Mouse (Mus musculus): ENCODE data around the gene Flot2. TPM values are rescaled to one million over a fixed set of nuclear protein-coding genes. Genes with fewer than 3 reads are reported as not detected.

Gene Flot2
- polyA plus RNA-seq, 1 experiment from 2014 or later = 56.2 TPM

- 86% methylated on average over 4 of the region's 4 CpGs for WGBS
These were observed 49.3 kb downstream of the Flot2 start for GRCm38 (mm10) chr11:78086925-78087479.

GRCm38 (mm10) chr11:78087756-78088281 lies 50.1 kb downstream of the Flot2 start:
- no peaks in the 10 kb centered on the region for H3K36me3 ChIP-seq (ENCODE audit: control insufficient read depth, insufficient read depth, low read length)
- DNase-seq (ENCODE audit: low spot score) = no peak
- no peak overlapping the region for H3K9ac ChIP-seq (ENCODE audit: low read length)
- ATAC-seq = no peak
- H3K4me3 ChIP-seq (ENCODE audit: low read depth, low read length) = no peak overlapping the region
- H3K27me3 ChIP-seq (replicated peaks; ENCODE audit: control insufficient read depth, insufficient read depth, low read length) = no peaks in the 10 kb centered on the region
- no peak overlapping the region for H3K4me2 ChIP-seq (ENCODE audit: low read length)
- H3K4me1 ChIP-seq (ENCODE audit: control insufficient read depth, insufficient read depth, low read length) = no peaks in the 10 kb centered on the region
- 85% methylated on average over 5 of the region's 5 CpGs for WGBS
- H3K27ac ChIP-seq (ENCODE audit: low read depth, low read length) = no peak overlapping the region
- H3K9me3 ChIP-seq (replicated peaks; ENCODE audit: control insufficient read depth, low read length) = no peaks in the 10 kb centered on the region

More at GRCm38 (mm10) chr11:78086925-78087479, 49.3 kb downstream of the Flot2 start:
- H3K36me3 ChIP-seq (ENCODE audit: control insufficient read depth, insufficient read depth, low read length) = no peaks in the 10 kb centered on the region
- DNase-seq (ENCODE audit: low spot score) (no peak), ATAC-seq (no peak)
- no peak overlapping the region for H3K4me3 ChIP-seq (ENCODE audit: low read depth, low read length)
- no peaks in the 10 kb centered on the region for H3K27me3 ChIP-seq (replicated peaks; ENCODE audit: control insufficient read depth, insufficient read depth, low read length)
- no peak overlapping the region for H3K27ac ChIP-seq (ENCODE audit: low read depth, low read length)
- H3K4me2 ChIP-seq (ENCODE audit: low read length) = no peak overlapping the region
- no peaks in the 10 kb centered on the region for H3K4me1 ChIP-seq (ENCODE audit: control insufficient read depth, insufficient read depth, low read length)
- H3K9ac ChIP-seq (ENCODE audit: low read length) = no peak overlapping the region
- no peaks in the 10 kb centered on the region for H3K9me3 ChIP-seq (replicated peaks; ENCODE audit: control insufficient read depth, low read length)

GRCm38 (mm10) chr11:78094137-78094503 lies 56.4 kb downstream of the Flot2 start:
- Histone ChIP-seq H3K27ac (ENCODE audit: low read depth, low read length) (peak overlapping the region; percentile 64; the same call in 1 of the 2 replicates), H3K4me1 (ENCODE audit: control insufficient read depth, insufficient read depth, low read length) (peaks cover 15% of the 10 kb centered on the region), H3K9ac (ENCODE audit: low read length) (peak overlapping the region; percentile 89), H3K27me3 (replicated peaks; ENCODE audit: control insufficient read depth, insufficient read depth, low read length) (no peaks in the 10 kb centered on the region), H3K36me3 (ENCODE audit: control insufficient read depth, insufficient read depth, low read length) (no peaks in the 10 kb centered on the region), H3K4me3 (ENCODE audit: low read depth, low read length) (peak overlapping the region; percentile 83), H3K9me3 (replicated peaks; ENCODE audit: control insufficient read depth, low read length) (no peaks in the 10 kb centered on the region), H3K4me2 (ENCODE audit: low read length) (peak overlapping the region; percentile 78)
- DNase-seq (ENCODE audit: low spot score) (no peak), ATAC-seq (peak; percentile 32; the same call in 1 of the 2 replicates)
- WGBS = 60% methylated on average over 11 of the region's 11 CpGs

GRCm38 (mm10) chr11:78094504-78095143 lies 56.9 kb downstream of the Flot2 start, which contains the start of gene Fam222b:
TSS of gene Fam222b (plus strand) at chr11:78094660.
- Histone ChIP-seq H3K9me3 (replicated peaks; ENCODE audit: control insufficient read depth, low read length) (no peaks in the 10 kb centered on the region), H3K27ac (ENCODE audit: low read depth, low read length) (peak within 1 kb of the TSS; percentile 64), H3K4me3 (ENCODE audit: low read depth, low read length) (peak within 1 kb of the TSS; percentile 83), H3K4me2 (ENCODE audit: low read length) (peak within 1 kb of the TSS; percentile 78), H3K9ac (ENCODE audit: low read length) (peak within 1 kb of the TSS; percentile 89), H3K4me1 (ENCODE audit: control insufficient read depth, insufficient read depth, low read length) (peaks cover 15% of the 10 kb centered on the region), H3K27me3 (replicated peaks; ENCODE audit: control insufficient read depth, insufficient read depth, low read length) (no peaks in the 10 kb centered on the region), H3K36me3 (ENCODE audit: control insufficient read depth, insufficient read depth, low read length) (no peaks in the 10 kb centered on the region)
- under 1% methylated on average over 38 of the region's 38 CpGs for WGBS
- DNase-seq (ENCODE audit: low spot score) (peak; percentile 95), ATAC-seq (peak; percentile 97)

GRCm38 (mm10) chr11:78095144-78095516 lies 57.4 kb downstream of the Flot2 start:
- DNase-seq (ENCODE audit: low spot score) (no peak), ATAC-seq (no peak)
- peak overlapping the region; percentile 89 for H3K9ac ChIP-seq (ENCODE audit: low read length)
- no peaks in the 10 kb centered on the region for H3K9me3 ChIP-seq (replicated peaks; ENCODE audit: control insufficient read depth, low read length)
- peak overlapping the region; percentile 78 for H3K4me2 ChIP-seq (ENCODE audit: low read length)
- peak overlapping the region; percentile 83 for H3K4me3 ChIP-seq (ENCODE audit: low read depth, low read length)
- H3K27me3 ChIP-seq (replicated peaks; ENCODE audit: control insufficient read depth, insufficient read depth, low read length) = no peaks in the 10 kb centered on the region
- no peak overlapping the region; the same call in 1 of the 2 replicates for H3K27ac ChIP-seq (ENCODE audit: low read depth, low read length)
- no peaks in the 10 kb centered on the region for H3K36me3 ChIP-seq (ENCODE audit: control insufficient read depth, insufficient read depth, low read length)
- 33% methylated on average over 5 of the region's 5 CpGs for WGBS
- peaks cover 15% of the 10 kb centered on the region for H3K4me1 ChIP-seq (ENCODE audit: control insufficient read depth, insufficient read depth, low read length)

GRCm38 (mm10) chr11:78097077-78097476 lies 59.3 kb downstream of the Flot2 start:
- H3K27ac ChIP-seq (ENCODE audit: low read depth, low read length) = no peak overlapping the region
- DNase-seq (ENCODE audit: low spot score) = peak; percentile 13

GRCm38 (mm10) chr11:78100746-78101145 lies 63.0 kb downstream of the Flot2 start:
- ATAC-seq (no peak), DNase-seq (ENCODE audit: low spot score) (no peak)
- WGBS = 92% methylated on average over 11 of the region's 11 CpGs
- Histone ChIP-seq H3K4me2 (ENCODE audit: low read length) (no peak overlapping the region), H3K4me3 (ENCODE audit: low read depth, low read length) (no peak overlapping the region), H3K27me3 (replicated peaks; ENCODE audit: control insufficient read depth, insufficient read depth, low read length) (no peaks in the 10 kb centered on the region), H3K27ac (ENCODE audit: low read depth, low read length) (no peak overlapping the region), H3K4me1 (ENCODE audit: control insufficient read depth, insufficient read depth, low read length) (peaks cover 10% of the 10 kb centered on the region), H3K36me3 (ENCODE audit: control insufficient read depth, insufficient read depth, low read length) (no peaks in the 10 kb centered on the region), H3K9me3 (replicated peaks; ENCODE audit: control insufficient read depth, low read length) (no peaks in the 10 kb centered on the region), H3K9ac (ENCODE audit: low read length) (no peak overlapping the region)

More at GRCm38 (mm10) chr11:78097077-78097476, 59.3 kb downstream of the Flot2 start:
- Histone ChIP-seq H3K36me3 (ENCODE audit: control insufficient read depth, insufficient read depth, low read length) (no peaks in the 10 kb centered on the region), H3K4me3 (ENCODE audit: low read depth, low read length) (no peak overlapping the region), H3K4me2 (ENCODE audit: low read length) (peak overlapping the region; percentile 33), H3K27me3 (replicated peaks; ENCODE audit: control insufficient read depth, insufficient read depth, low read length) (no peaks in the 10 kb centered on the region), H3K9me3 (replicated peaks; ENCODE audit: control insufficient read depth, low read length) (no peaks in the 10 kb centered on the region), H3K9ac (ENCODE audit: low read length) (peak overlapping the region; percentile 44), H3K4me1 (ENCODE audit: control insufficient read depth, insufficient read depth, low read length) (peaks cover 15% of the 10 kb centered on the region)
- ATAC-seq = no peak
- WGBS = 35% methylated on average over 3 of the region's 3 CpGs

GRCm38 (mm10) chr11:78102142-78102541 lies 64.4 kb downstream of the Flot2 start:
- no peak overlapping the region for H3K4me3 ChIP-seq (ENCODE audit: low read depth, low read length)
- DNase-seq (ENCODE audit: low spot score) (no peak), ATAC-seq (no peak)
- H3K27me3 ChIP-seq (replicated peaks; ENCODE audit: control insufficient read depth, insufficient read depth, low read length) = no peaks in the 10 kb centered on the region
- H3K4me1 ChIP-seq (ENCODE audit: control insufficient read depth, insufficient read depth, low read length) = no peaks in the 10 kb centered on the region
- H3K36me3 ChIP-seq (ENCODE audit: control insufficient read depth, insufficient read depth, low read length) = no peaks in the 10 kb centered on the region
- H3K9me3 ChIP-seq (replicated peaks; ENCODE audit: control insufficient read depth, low read length) = no peaks in the 10 kb centered on the region
- no peak overlapping the region for H3K4me2 ChIP-seq (ENCODE audit: low read length)
- no peak overlapping the region for H3K27ac ChIP-seq (ENCODE audit: low read depth, low read length)
- H3K9ac ChIP-seq (ENCODE audit: low read length) = no peak overlapping the region
- 93% methylated on average over 5 of the region's 5 CpGs for WGBS
